ENCODE assay signal across 31 mouse cellular contexts in the genomic region with DNA sequence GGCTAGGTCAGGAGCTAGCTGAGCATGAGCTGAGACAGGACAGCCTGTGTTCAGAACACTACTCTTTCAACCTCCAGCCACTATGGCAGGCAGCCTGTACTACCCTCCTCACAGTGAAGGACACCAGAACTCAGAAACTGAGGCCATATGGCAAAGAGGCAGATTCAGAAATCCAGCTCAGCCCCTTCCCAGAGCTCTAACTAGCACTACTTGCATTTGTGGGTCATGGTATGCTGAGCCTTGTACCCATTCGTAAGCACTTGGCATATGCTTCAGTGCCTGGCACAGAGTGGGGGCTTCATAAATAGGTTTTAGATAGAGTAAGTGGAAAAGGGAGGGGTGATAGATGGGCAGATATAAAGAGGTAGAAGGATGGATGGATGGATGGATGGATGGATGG. TPM values are rescaled to one million over a fixed set of nuclear protein-coding genes. Genes with fewer than 3 reads are reported as not detected.
A peak's percentile ranks its signal among the peaks of the same experiment; 100 is the strongest.
DNase-seq lines count a peak whose midpoint lies in the region; ATAC-seq and TF ChIP-seq lines count a peak whose summit lies in the region.
"Had no signal": no experiment of that assay in that cellular context is flagged by ENCODE, and none has a peak within 500 bp of the region (broad histone marks: within the 10 kb centered on the region; RNA-seq: fewer than 3 reads in every experiment).

No protein-coding gene starts in this region.

- H3K4me1 ChIP-seq in hindbrain, embryonic 13.5 days (replicated peaks): peaks cover 58% of the 10 kb centered on the region
- peaks cover 26% of the 10 kb centered on the region for H3K4me1 ChIP-seq in hindbrain, embryonic 16.5 days (ENCODE audit: control insufficient read depth, insufficient read depth, low read depth, low read length)
- H3K4me1 ChIP-seq in midbrain, embryonic 10.5 days: peaks cover 64% of the 10 kb centered on the region
- H3K4me1 ChIP-seq in midbrain, embryonic 14.5 days (ENCODE audit: control insufficient read depth, insufficient read depth, low read length): peaks cover 36% of the 10 kb centered on the region
- H3K4me1 ChIP-seq in midbrain, embryonic 16.5 days (ENCODE audit: control insufficient read depth, insufficient read depth, low read length): peaks cover 44% of the 10 kb centered on the region

- H3K4me3 ChIP-seq in hindbrain, embryonic 13.5 days: no peak overlapping the region
- H3K4me3 ChIP-seq in hindbrain, embryonic 16.5 days (ENCODE audit: low read length): no peak overlapping the region
- 0 out of 2 replicates have a peak overlapping the region, but pooled peaks have one; percentile 3 for H3K4me3 ChIP-seq in midbrain, embryonic 10.5 days
- no peak overlapping the region for H3K4me3 ChIP-seq in midbrain, embryonic 14.5 days (replicated peaks; ENCODE audit: low read depth, low read length)
- no peak overlapping the region for H3K4me3 ChIP-seq in midbrain, embryonic 16.5 days (ENCODE audit: low read depth, low read length)
- no peak overlapping the region for H3K4me3 ChIP-seq in gastrocnemius, adult 2 months
- H3K4me3 ChIP-seq: embryonic facial prominence, embryonic 13.5 days; heart, adult 2 months; limb, embryonic 10.5 days; limb, embryonic 15.5 days; liver, embryonic 13.5 days; megakaryocyte, embryonic 14.5 days had no signal

- H3K27ac ChIP-seq in hindbrain, embryonic 13.5 days: peak overlapping the region; percentile 100; the same call in 1 of the 2 replicates
- H3K27ac ChIP-seq in hindbrain, embryonic 16.5 days (ENCODE audit: low read depth, low read length): no peak overlapping the region; the same call in 1 of the 2 replicates
- H3K27ac ChIP-seq in midbrain, embryonic 10.5 days (replicated peaks): no peak overlapping the region
- no peak overlapping the region; the same call in 1 of the 2 replicates for H3K27ac ChIP-seq in midbrain, embryonic 14.5 days (replicated peaks; ENCODE audit: low read depth, low read length)
- H3K27ac ChIP-seq in midbrain, embryonic 16.5 days (ENCODE audit: low read length): peak overlapping the region; percentile 97
- no peak overlapping the region for H3K27ac ChIP-seq in gastrocnemius, adult 2 months
- H3K27ac ChIP-seq: embryonic facial prominence, embryonic 13.5 days; heart, adult 2 months; limb, embryonic 10.5 days; limb, embryonic 15.5 days; liver, embryonic 13.5 days had no signal

- peaks cover 10% of the 10 kb centered on the region for H3K36me3 ChIP-seq in hindbrain, embryonic 13.5 days
- 0 out of 2 replicates have a peak, but pooled peaks cover 4% of the 10 kb centered on the region for H3K36me3 ChIP-seq in hindbrain, embryonic 16.5 days (ENCODE audit: control insufficient read depth, insufficient read depth, low read length)
- peaks cover 10% of the 10 kb centered on the region for H3K36me3 ChIP-seq in midbrain, embryonic 10.5 days
- H3K36me3 ChIP-seq in midbrain, embryonic 14.5 days (ENCODE audit: control insufficient read depth, insufficient read depth, low read length): peaks cover 12% of the 10 kb centered on the region
- peaks cover 9% of the 10 kb centered on the region; the same call in 1 of the 2 replicates for H3K36me3 ChIP-seq in midbrain, embryonic 16.5 days (ENCODE audit: control insufficient read depth, insufficient read depth, low read length)
- H3K36me3 ChIP-seq: embryonic facial prominence, embryonic 13.5 days; heart, embryonic 12.5 days; limb, embryonic 10.5 days; limb, embryonic 15.5 days; liver, embryonic 13.5 days had no signal

- H3K9ac ChIP-seq in hindbrain, embryonic 13.5 days: 0 out of 2 replicates have a peak overlapping the region, but pooled peaks have one; percentile 8
- H3K9ac ChIP-seq in hindbrain, embryonic 16.5 days (ENCODE audit: low read depth, low read length): no peak overlapping the region
- H3K9ac ChIP-seq in midbrain, embryonic 14.5 days (replicated peaks; ENCODE audit: low read length): no peak overlapping the region
- H3K9ac ChIP-seq in midbrain, embryonic 16.5 days (ENCODE audit: low read depth, low read length): no peak overlapping the region
- H3K9ac ChIP-seq: embryonic facial prominence, embryonic 13.5 days; heart, embryonic 12.5 days; limb, embryonic 15.5 days; liver, embryonic 13.5 days had no signal

- DNase-seq in cerebellum, adult 9-11 months: peak; percentile 57
- no peak for DNase-seq in cerebellum, adult 11-12 months
- no peak for DNase-seq in midbrain, embryonic 10.5 days (ENCODE audit: low spot score)
- DNase-seq in midbrain, embryonic 14.5 days: no peak
- DNase-seq in gastrocnemius, adult 2 months: no peak
- DNase-seq: adrenal gland, postnatal 10 days; heart, adult 2 months; heart, postnatal 4 days; kidney, adult 18-20 months; kidney, postnatal 36 days; liver, embryonic 13.5 days; lung, adult 18-20 months; lung, postnatal 4 days; right cerebral cortex, adult 18-20 months; spleen, adult 18-20 months; thymus, postnatal 14 days had no signal

- no peaks in the 10 kb centered on the region for H3K27me3 ChIP-seq in hindbrain, embryonic 13.5 days
- H3K27me3 ChIP-seq in hindbrain, embryonic 16.5 days (replicated peaks; ENCODE audit: control insufficient read depth, insufficient read depth, low read length): no peaks in the 10 kb centered on the region
- peaks cover 88% of the 10 kb centered on the region for H3K27me3 ChIP-seq in midbrain, embryonic 10.5 days (ENCODE audit: low read depth, poor library complexity, severe bottlenecking)
- no peaks in the 10 kb centered on the region for H3K27me3 ChIP-seq in midbrain, embryonic 14.5 days (ENCODE audit: control insufficient read depth, insufficient read depth, low read length)
- H3K27me3 ChIP-seq in midbrain, embryonic 16.5 days (ENCODE audit: control insufficient read depth, insufficient read depth, low read depth, low read length): no peaks in the 10 kb centered on the region

- intact Hi-C loops in gastrocnemius, adult 2 months (cut with DNase I): no loop called here

- 93% methylated on average over 1 of the region's 1 CpGs for WGBS in hindbrain, embryonic 13.5 days
- WGBS in hindbrain, embryonic 16.5 days: 87% methylated on average over 1 of the region's 1 CpGs
- 93% methylated on average over 1 of the region's 1 CpGs for WGBS in midbrain, embryonic 10.5 days
- 91% methylated on average over 1 of the region's 1 CpGs for WGBS in midbrain, embryonic 14.5 days
- 84% methylated on average over 1 of the region's 1 CpGs for WGBS in midbrain, embryonic 16.5 days

- H3K9me3 ChIP-seq in hindbrain, embryonic 13.5 days: no peaks in the 10 kb centered on the region
- no peaks in the 10 kb centered on the region for H3K9me3 ChIP-seq in hindbrain, embryonic 16.5 days (ENCODE audit: control insufficient read depth, low read length)
- no peaks in the 10 kb centered on the region for H3K9me3 ChIP-seq in midbrain, embryonic 10.5 days (replicated peaks)
- H3K9me3 ChIP-seq in midbrain, embryonic 14.5 days (ENCODE audit: control insufficient read depth, low read length): no peaks in the 10 kb centered on the region
- H3K9me3 ChIP-seq in midbrain, embryonic 16.5 days (replicated peaks; ENCODE audit: control insufficient read depth, low read length, poor library complexity, severe bottlenecking): no peaks in the 10 kb centered on the region
- H3K9me3 ChIP-seq: embryonic facial prominence, embryonic 13.5 days; heart, embryonic 12.5 days; limb, embryonic 10.5 days; limb, embryonic 15.5 days; liver, embryonic 13.5 days; megakaryocyte, embryonic 14.5 days had no signal

- no peak for TF ChIP-seq CTCF in gastrocnemius, adult 2 months (IDR thresholded peaks at IDR 0.05)

- ATAC-seq in hindbrain, embryonic 13.5 days (ENCODE audit: low FRiP score): no peak
- no peak for ATAC-seq in hindbrain, embryonic 16.5 days
- ATAC-seq in midbrain, embryonic 14.5 days (ENCODE audit: low FRiP score, low TSS enrichment): no peak
- ATAC-seq in midbrain, embryonic 16.5 days: no peak
- ATAC-seq: lung, postnatal 0 days; Patski had no signal

- H3K4me2 ChIP-seq in hindbrain, embryonic 13.5 days: no peak overlapping the region
- no peak overlapping the region for H3K4me2 ChIP-seq in hindbrain, embryonic 16.5 days (ENCODE audit: low read length)
- no peak overlapping the region for H3K4me2 ChIP-seq in midbrain, embryonic 14.5 days (ENCODE audit: low read length)
- peak overlapping the region; percentile 6; the same call in 1 of the 2 replicates for H3K4me2 ChIP-seq in midbrain, embryonic 16.5 days (ENCODE audit: low read length)
- H3K4me2 ChIP-seq: embryonic facial prominence, embryonic 13.5 days; heart, embryonic 12.5 days; limb, embryonic 15.5 days; liver, embryonic 13.5 days had no signal

RNA-seq across cellular contexts. Expression of a gene that starts 11.7 kb away (rescaled TPM):
- polyA plus RNA-seq in hindbrain, embryonic 13.5 days (2015; fragmentation: Nextera tagmentation; extraction: Ambion mirVana): 14.6 and 15.6 TPM in 2 replicates
- polyA plus RNA-seq in hindbrain, embryonic 16.5 days (2015; fragmentation: Nextera tagmentation; extraction: Ambion mirVana): 12.4 and 12.6 TPM in 2 replicates
- 2.4 and 3.5 TPM in 2 replicates for polyA plus RNA-seq in midbrain, embryonic 10.5 days (2016; fragmentation: Nextera tagmentation; extraction: Ambion mirVana)
- 28.4 and 39.0 TPM in 2 replicates for polyA plus RNA-seq in midbrain, embryonic 14.5 days (2014; fragmentation: Nextera tagmentation; extraction: Ambion mirVana)
- polyA plus RNA-seq in midbrain, embryonic 16.5 days (2015; fragmentation: Nextera tagmentation; extraction: Ambion mirVana): 14.3 and 15.9 TPM in 2 replicates
- total RNA-seq in gastrocnemius, adult 2 months (2021): not detected
- total RNA-seq: common myeloid progenitor, adult 5-6 weeks had no signal
- polyA plus RNA-seq: liver, embryonic 13.5 days had no signal

RNA-seq across cellular contexts. Expression of a gene that starts 24.7 kb away (rescaled TPM):
- polyA plus RNA-seq in hindbrain, embryonic 13.5 days (2015; fragmentation: Nextera tagmentation; extraction: Ambion mirVana): 5.6 and 6.5 TPM in 2 replicates
- polyA plus RNA-seq in hindbrain, embryonic 16.5 days (2015; fragmentation: Nextera tagmentation; extraction: Ambion mirVana): 3.1 and 3.9 TPM in 2 replicates
- 0.99 and 2.0 TPM in 2 replicates for polyA plus RNA-seq in midbrain, embryonic 10.5 days (2016; fragmentation: Nextera tagmentation; extraction: Ambion mirVana)
- 8.6 and 8.9 TPM in 2 replicates for polyA plus RNA-seq in midbrain, embryonic 14.5 days (2014; fragmentation: Nextera tagmentation; extraction: Ambion mirVana)
- polyA plus RNA-seq in midbrain, embryonic 16.5 days (2015; fragmentation: Nextera tagmentation; extraction: Ambion mirVana): 3.9 and 4.2 TPM in 2 replicates
- not detected for total RNA-seq in gastrocnemius, adult 2 months (2021)
- total RNA-seq: common myeloid progenitor, adult 5-6 weeks; gastrocnemius, postnatal 4 days; MEL had no signal
- polyA plus RNA-seq: intestine, embryonic 14.5 days; limb, embryonic 10.5 days; lung, postnatal 0 days; Patski had no signal

RNA-seq across cellular contexts. Expression of a gene that starts 27.3 kb away (rescaled TPM):
- 45.8 and 46.2 TPM in 2 replicates for polyA plus RNA-seq in hindbrain, embryonic 13.5 days (2015; fragmentation: Nextera tagmentation; extraction: Ambion mirVana)
- polyA plus RNA-seq in hindbrain, embryonic 16.5 days (2015; fragmentation: Nextera tagmentation; extraction: Ambion mirVana): 42.5 and 46.2 TPM in 2 replicates
- polyA plus RNA-seq in midbrain, embryonic 10.5 days (2016; fragmentation: Nextera tagmentation; extraction: Ambion mirVana): 71.6 and 76.8 TPM in 2 replicates
- polyA plus RNA-seq in midbrain, embryonic 14.5 days (2014; fragmentation: Nextera tagmentation; extraction: Ambion mirVana): 27.9 and 32.5 TPM in 2 replicates
- 39.5 and 39.6 TPM in 2 replicates for polyA plus RNA-seq in midbrain, embryonic 16.5 days (2015; fragmentation: Nextera tagmentation; extraction: Ambion mirVana)
- total RNA-seq in gastrocnemius, adult 2 months (2021): 10 to 100 TPM; 51.0 to 57.0 TPM

RNA-seq across cellular contexts. Expression of a gene that starts 54.9 kb away (rescaled TPM):
- 1.8 and 2.4 TPM in 2 replicates for polyA plus RNA-seq in hindbrain, embryonic 13.5 days (2015; fragmentation: Nextera tagmentation; extraction: Ambion mirVana)
- polyA plus RNA-seq in hindbrain, embryonic 16.5 days (2015; fragmentation: Nextera tagmentation; extraction: Ambion mirVana): 3.6 and 3.8 TPM in 2 replicates
- 1.7 TPM in 2 replicates for polyA plus RNA-seq in midbrain, embryonic 10.5 days (2016; fragmentation: Nextera tagmentation; extraction: Ambion mirVana)
- polyA plus RNA-seq in midbrain, embryonic 14.5 days (2014; fragmentation: Nextera tagmentation; extraction: Ambion mirVana): 1.7 and 1.9 TPM in 2 replicates
- 2.0 and 3.6 TPM in 2 replicates for polyA plus RNA-seq in midbrain, embryonic 16.5 days (2015; fragmentation: Nextera tagmentation; extraction: Ambion mirVana)
- total RNA-seq in gastrocnemius, adult 2 months (2021): not detected
- total RNA-seq: gastrocnemius, adult 8-10 months; gastrocnemius, postnatal 4 days; heart, postnatal 4 days; MEL had no signal

RNA-seq across cellular contexts. Expression of a gene that starts 55.9 kb away (rescaled TPM):
- polyA plus RNA-seq in hindbrain, embryonic 13.5 days (2015; fragmentation: Nextera tagmentation; extraction: Ambion mirVana): 121 and 126 TPM in 2 replicates
- polyA plus RNA-seq in hindbrain, embryonic 16.5 days (2015; fragmentation: Nextera tagmentation; extraction: Ambion mirVana): 145 and 150 TPM in 2 replicates
- 104 and 108 TPM in 2 replicates for polyA plus RNA-seq in midbrain, embryonic 10.5 days (2016; fragmentation: Nextera tagmentation; extraction: Ambion mirVana)
- polyA plus RNA-seq in midbrain, embryonic 14.5 days (2014; fragmentation: Nextera tagmentation; extraction: Ambion mirVana): 152 and 163 TPM in 2 replicates
- 121 and 137 TPM in 2 replicates for polyA plus RNA-seq in midbrain, embryonic 16.5 days (2015; fragmentation: Nextera tagmentation; extraction: Ambion mirVana)
- 10 to 100 TPM; 43.6 to 52.2 TPM for total RNA-seq in gastrocnemius, adult 2 months (2021)

Comparison
In these comparisons a context has a peak if more than half of its experiments do, and no peak if none do; other contexts are left out.
1. H3K27ac ChIP-seq: peak in hindbrain, embryonic 13.5 days (single experiment) and midbrain, embryonic 16.5 days (single experiment); none in hindbrain, embryonic 16.5 days (single experiment), midbrain, embryonic 10.5 days (single experiment), midbrain, embryonic 14.5 days (single experiment) and gastrocnemius, adult 2 months (single experiment).